In genomic region chr19:14197864-14198263, GRCm38 (mm10) we compare ENCODE assay signal across 18 mouse cellular contexts.
"Had no signal": no experiment of that assay in that cellular context is flagged by ENCODE, and none has a peak within 500 bp of the region (broad histone marks: within the 10 kb centered on the region; RNA-seq: fewer than 3 reads in every experiment).

No protein-coding gene starts in this region.

- H3K27ac ChIP-seq: kidney, postnatal 0 days; left cerebral cortex, adult 2 months; liver, embryonic 13.5 days; midbrain, embryonic 10.5 days; midbrain, embryonic 13.5 days; neural tube, embryonic 13.5 days; stomach, embryonic 15.5 days had no signal

- H3K9me3 ChIP-seq: liver, embryonic 13.5 days; midbrain, embryonic 10.5 days; midbrain, embryonic 13.5 days; neural tube, embryonic 13.5 days; stomach, embryonic 15.5 days had no signal

- H3K4me1 ChIP-seq: liver, embryonic 13.5 days; midbrain, embryonic 10.5 days; midbrain, embryonic 13.5 days; neural tube, embryonic 13.5 days; stomach, embryonic 15.5 days had no signal

- ATAC-seq: midbrain, embryonic 13.5 days; midbrain, embryonic 16.5 days had no signal

- H3K4me2 ChIP-seq: liver, embryonic 13.5 days; midbrain, embryonic 13.5 days; neural tube, embryonic 13.5 days; stomach, embryonic 15.5 days had no signal

- DNase-seq: kidney, postnatal 36 days; layer of hippocampus, adult 9-11 months; liver, embryonic 13.5 days; lung, adult 2 months; lung, postnatal 14 days; lung, postnatal 4 days; retina, postnatal 1 day; right cerebral cortex, postnatal 25 days; spleen, adult 18-20 months; thymus, postnatal 25 days had no signal

- H3K36me3 ChIP-seq: liver, embryonic 13.5 days; midbrain, embryonic 10.5 days; midbrain, embryonic 13.5 days; neural tube, embryonic 13.5 days; stomach, embryonic 15.5 days had no signal

- H3K4me3 ChIP-seq: left cerebral cortex, adult 2 months; liver, embryonic 13.5 days; midbrain, embryonic 10.5 days; midbrain, embryonic 13.5 days; myocyte; neural tube, embryonic 13.5 days; stomach, embryonic 15.5 days had no signal

- H3K27me3 ChIP-seq: liver, embryonic 13.5 days; neural tube, embryonic 13.5 days; stomach, embryonic 15.5 days had no signal

- H3K9ac ChIP-seq: liver, embryonic 13.5 days; midbrain, embryonic 13.5 days; neural tube, embryonic 13.5 days; stomach, embryonic 15.5 days had no signal
